Mouse (Mus musculus) spleen, adult 12 weeks (tissue): ENCODE data around the gene Napa.

ENCODE experiments used
- DNase-seq: peaks from one replicate; pipeline ENCODE4 v3.0.0; 2022; ENCODE audit warnings: low spot score

Napa gene

DNA sequence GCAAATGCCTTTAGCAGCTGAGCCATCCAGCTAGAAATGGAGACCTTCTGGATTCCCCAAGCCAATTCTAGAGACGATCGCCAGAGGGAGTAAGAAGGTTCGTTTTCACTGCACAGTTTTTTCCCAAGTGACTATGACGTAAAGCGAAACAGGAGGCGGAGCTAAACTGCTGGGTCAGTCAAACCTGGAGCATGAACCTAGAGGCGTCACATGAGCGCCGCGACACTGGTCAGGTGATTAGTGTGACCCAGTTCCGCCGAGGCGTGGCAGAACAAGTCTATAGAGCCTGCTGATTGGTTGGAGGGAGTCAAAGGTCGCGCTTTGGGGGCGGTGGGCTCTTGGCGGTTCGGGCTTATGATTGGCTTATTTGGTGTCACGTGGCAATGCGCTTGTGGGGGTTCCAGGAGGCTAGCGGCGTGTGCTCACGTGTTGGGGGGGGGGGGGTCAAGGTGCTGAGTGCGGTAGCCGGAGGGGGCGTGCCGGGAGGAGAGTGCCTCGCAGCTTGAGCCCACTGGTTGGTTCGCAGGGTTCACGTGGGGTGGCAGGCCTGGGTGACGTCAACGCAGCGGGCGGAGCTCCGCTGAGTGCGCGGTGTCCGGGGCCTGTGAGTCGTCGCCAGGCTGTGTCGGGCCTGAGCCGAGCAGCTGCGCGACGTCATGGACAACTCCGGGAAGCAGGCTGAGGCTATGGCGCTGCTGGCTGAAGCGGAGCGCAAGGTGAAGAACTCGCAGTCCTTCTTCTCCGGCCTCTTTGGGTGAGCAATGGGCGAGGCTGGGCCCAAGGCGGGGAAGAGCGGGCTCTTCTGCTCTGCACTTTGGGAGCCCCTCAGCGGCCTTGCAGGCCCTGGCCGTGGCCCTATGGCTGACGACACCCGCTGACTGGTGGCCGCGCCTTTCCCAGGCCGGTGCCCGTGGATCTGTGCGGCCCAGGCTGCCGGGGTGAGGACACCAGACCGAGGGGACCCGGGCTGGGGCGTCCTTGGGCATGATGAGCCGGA is at the start of gene Napa:
Gene Napa, plus strand, starts transcription at position 438 of the 997 bp plus-strand sequence.
- DNase-seq: peak; percentile 95

GRCm38 (mm10) chr7:16048675-16049575 is 49.3 kb upstream of the Napa start:
- peak; percentile 33 for DNase-seq

DNA sequence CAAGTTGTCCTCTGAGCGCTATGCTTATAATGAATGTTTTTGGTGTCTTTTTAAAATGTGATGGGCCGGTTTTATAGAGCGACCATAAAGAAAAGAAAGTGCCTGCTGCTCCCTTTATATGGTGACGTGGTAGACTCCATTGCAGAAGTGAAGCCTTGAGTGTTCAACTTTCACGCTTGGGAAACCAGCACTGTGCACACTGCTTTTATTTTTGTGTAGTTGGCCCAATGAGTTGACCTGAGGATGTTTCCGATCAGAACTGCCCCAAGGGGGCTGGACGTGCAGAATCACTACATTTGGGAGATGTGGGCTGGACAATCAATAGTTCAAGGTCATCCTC is 48.7 kb upstream of the Napa start:
- DNase-seq: no peak

DNA sequence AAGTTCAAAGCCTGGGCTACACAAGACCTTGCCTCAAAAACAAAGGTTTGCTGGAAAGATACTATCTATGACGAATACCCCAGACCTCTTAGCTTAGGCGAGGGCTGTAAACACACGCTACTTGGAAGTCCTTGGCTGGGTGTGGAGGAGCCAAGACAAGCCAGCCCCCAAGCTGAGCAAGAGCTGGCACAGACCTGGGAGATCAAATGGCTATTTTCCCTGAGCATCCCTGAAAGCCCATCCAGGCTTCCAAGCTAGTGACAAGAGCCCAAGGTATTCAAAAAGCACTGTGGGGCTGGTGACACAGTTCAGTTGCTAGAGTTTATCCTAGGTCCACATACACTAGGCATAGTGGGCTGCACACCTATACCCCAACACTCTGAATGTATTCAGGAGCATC is 47.7 kb upstream of the Napa start:
- DNase-seq: no peak

DNA sequence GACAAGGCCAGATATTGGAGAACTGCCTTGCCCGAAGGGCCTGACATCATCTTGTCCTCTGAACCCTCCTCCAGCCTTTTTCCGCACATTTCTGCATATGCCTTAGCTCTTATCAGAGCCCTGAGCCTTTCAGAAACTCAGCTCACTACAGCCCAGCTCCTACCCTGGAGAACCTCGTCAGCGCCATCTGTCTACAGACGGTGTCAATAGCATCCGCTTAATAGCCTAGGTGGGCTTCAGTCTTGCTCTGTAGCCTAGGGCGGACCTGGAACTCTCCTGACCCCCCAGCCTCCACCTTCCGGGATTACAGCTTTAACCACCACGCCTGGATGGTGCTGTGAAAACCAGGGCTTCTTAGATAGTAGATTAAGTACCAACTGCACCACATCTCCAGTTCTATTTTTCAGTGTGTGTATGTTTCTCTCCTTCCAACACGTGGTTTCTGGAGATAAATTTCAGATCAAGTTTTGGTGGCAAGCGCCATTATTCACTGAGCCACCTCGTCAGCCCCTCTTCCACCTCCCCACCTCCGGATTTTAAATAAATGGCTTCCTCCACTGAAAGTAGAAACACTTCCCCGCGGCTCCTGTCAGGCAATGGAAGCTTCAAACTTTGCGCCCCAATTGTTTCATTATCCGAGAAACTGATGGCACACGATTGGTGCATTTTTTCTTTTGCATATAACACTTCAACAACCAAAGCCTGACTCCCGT is 46.2 kb upstream of the Napa start:
- peak; percentile 75 for DNase-seq

- peak; percentile 89 for DNase-seq
These were observed 45.6 kb upstream of the Napa start for GRCm38 (mm10) chr7:16052684-16053083.

DNA sequence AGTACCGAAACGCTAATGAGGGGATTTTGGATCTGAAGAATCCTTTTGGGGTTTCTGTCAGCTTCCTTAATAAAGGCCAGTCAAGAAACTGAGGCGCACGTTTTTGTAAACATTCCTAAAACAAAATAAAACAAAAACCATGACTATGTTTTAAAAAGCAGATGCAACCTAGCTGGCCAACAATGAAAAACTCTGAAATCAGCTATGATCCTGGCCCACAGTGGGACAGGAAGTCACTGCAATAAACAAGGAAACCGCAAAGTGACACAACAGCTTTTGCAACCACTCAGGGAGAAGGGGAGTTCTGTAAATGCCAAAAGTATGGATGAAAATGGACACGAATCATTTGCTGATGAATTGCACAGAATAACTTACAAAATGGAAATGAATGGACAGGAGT is 45.2 kb upstream of the Napa start:
- DNase-seq: no peak

GRCm38 (mm10) chr7:16054966-16055365 is 43.3 kb upstream of the Napa start:
- no peak for DNase-seq

DNA sequence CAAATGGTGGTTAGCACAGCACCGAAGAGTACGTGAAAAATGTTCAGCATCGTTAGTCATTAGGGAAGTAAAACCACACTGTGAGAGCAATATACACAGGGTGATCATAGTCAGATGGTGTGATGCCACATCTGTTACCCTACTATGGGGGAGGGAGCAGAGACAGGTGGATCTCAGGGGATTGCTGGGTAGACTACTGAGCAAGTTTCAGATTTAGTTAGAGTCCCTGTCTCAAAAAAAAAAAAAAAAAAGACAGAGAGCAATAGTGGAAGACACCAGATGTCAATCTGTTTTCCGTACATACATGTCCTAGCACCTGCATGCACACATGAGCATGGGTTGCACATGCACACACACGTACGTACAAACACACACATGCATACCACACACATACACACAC is 42.6 kb upstream of the Napa start:
- DNase-seq: no peak

- no peak for DNase-seq
These were observed 41.7 kb upstream of the Napa start for GRCm38 (mm10) chr7:16056459-16057135.

GRCm38 (mm10) chr7:16057136-16057534 is 41.1 kb upstream of the Napa start:
- no peak for DNase-seq

DNA sequence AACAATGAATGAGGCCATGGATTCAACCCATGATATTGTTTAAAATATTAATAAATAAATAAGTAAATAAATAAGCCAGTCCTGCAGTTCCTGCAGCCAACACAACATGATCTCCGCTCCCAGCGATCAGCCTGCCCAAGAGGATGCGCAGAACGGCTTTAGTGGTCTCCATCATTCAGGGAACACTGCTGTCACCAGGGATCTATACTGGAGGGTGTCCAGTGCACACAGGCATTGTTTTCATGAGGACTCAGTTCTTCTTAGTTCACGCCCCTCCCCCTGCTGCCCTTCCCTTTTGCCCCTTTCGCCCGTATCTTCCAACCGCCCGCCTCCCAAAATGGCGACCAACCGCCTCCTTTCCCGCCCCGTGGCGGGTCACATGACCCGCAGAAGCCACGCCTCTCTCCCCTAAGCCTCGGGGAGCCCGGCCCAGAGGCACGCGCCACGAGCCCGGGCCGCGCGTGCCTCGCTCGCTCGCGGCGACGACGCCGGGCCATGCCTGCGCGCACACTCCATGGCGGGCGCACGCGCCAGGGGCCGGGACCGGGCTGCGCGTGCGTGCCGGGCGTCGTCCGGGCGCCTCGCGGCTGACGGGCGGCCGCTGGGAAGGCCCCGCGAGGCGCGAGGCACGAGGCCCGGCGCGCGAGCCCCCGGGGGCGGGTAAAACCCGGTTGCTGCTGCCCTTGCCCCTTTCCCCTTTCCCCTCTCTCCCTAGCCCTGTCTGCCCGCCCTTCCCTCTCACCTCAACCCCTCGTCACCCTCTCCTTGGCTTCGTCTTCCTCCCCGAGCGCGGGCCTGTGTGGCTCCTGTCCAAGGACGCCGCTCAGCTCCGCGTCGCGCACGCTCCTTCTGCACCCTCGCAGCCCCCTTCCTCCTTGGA is 36.8 kb upstream of the Napa start, which contains the start of gene Zfp541:
Gene Zfp541, plus strand, starts transcription at position 596 of the 880 bp plus-strand sequence.
- DNase-seq: no peak

- no peak for DNase-seq
These were observed 36.2 kb upstream of the Napa start for GRCm38 (mm10) chr7:16062099-16062420.

- no peak for DNase-seq
These were observed 34.8 kb upstream of the Napa start for GRCm38 (mm10) chr7:16063490-16063889.

DNA sequence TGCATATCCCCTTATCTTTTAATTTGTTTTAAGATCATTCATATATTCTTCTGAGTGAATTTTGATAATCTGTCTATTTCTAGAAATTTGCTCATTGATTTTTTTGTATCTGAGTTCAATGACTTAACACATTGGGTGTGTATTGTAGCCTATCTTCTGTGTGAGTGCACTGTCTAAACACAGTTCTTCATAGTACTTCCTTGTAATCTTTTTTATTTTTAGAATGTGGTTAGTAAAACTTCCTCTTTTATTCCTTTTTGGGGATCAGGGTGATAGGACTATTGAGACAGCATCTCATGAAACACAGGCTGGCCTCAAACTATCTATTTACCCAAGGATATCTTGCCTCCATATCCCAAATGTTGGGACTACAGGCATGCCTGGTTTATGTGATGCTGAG is 27.4 kb upstream of the Napa start:
- no peak for DNase-seq

DNA sequence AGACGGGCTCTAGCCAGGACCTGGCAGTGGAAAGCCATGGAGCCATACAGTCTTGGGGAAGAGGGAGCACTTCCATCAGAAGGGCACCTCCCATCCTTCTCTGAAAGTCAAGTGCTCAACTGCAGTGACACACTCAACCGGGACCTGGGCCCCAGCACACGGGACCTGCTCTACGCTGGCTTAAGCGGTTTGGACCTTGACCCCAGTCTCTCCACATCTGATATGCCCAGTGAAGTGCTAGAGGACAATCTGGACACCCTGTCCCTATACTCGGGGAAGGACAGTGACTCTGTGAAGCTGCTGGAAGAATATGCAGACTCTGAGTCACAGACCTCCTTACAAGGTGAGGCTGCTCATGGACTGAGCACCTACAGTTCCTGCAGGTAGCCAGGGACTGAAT is 26.4 kb upstream of the Napa start:
- no peak for DNase-seq

DNA sequence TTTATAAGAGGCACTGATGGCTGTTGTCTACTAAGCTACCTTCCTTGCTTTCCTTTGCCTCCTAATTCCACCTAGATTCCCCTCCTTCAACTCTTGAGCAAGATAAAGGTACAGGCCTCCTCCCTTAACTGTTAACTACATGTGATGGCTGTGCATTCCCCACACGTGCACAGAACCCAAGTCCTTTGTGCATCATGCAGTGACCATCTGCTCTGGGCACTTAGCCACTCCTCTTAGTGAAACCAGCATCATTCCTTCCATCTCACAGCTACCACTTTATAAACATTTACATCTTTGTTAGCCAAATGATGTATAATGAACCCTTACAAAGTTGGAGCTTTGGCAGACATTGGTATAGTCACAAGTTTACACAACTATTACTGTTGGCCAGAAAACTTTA is 18.3 kb upstream of the Napa start:
- no peak for DNase-seq

DNA sequence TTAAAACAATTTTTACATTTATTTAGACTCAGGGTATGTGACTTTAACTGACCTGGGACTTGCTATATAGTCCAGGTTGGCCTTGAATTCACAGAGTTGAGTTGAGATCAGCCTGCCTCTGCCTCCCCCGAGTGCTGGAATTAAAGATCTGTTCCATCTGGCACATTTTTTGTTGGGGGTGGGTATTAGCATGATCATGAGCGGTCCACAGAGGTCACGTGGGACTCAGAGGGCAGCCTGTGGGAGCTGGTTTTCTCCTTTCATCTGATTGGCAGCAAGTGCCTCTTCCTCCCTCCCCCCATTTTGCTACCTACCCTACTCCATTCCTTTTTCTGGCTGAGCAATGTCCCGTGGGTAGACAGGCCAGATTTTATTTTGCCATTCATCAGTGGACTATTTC is 17.7 kb upstream of the Napa start:
- no peak for DNase-seq

DNA sequence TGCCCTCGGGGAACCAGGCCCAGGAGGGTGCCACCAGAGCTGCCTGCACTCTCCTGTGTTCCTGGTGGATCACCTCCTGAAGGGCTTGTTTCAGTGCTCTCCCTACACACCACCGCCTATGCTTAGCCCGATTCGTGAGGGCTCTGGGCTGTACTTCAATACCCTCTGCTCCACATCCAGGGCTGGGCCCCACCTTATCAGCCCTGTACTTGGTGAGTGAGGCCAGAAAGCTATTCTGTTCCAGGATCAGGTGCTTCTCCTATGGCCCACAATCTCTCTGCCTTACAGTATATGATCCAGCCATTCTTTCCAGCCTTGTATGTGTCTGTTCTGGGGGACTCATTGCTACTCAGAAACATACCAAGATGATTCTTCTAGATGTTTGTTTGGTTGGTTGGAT is 14.9 kb upstream of the Napa start:
- DNase-seq: no peak

- no peak for DNase-seq
These were observed 10.7 kb upstream of the Napa start for GRCm38 (mm10) chr7:16087587-16087986.

- no peak for DNase-seq
These were observed 3.7 kb upstream of the Napa start for GRCm38 (mm10) chr7:16094592-16094991.
